Mouse (Mus musculus): ENCODE results near the gene Chrne. TPM values are rescaled to one million over a fixed set of nuclear protein-coding genes. Genes with fewer than 3 reads are reported as not detected.

The Chrne gene
- polyA plus RNA-seq, 1 experiment, result 0.06 TPM

DNA sequence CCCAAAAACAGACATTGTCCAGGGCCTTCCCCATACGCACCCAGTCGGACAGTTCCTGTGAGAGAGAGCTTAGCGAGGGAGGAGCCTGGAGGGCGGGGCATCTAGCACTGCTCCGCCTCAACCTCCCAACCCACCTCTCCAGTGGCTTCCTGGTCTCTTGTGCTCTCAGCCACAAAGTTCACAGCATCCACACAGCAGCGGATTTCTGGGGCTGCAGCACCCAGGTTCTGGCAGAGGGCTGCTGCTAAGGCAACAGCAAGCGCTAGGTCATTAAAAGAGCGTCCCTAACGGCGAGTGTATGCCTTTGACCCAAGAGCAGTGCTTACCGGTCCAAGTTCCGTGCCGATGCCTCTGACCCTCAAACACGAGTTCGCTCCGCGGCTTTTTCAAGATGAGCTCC, 3.9 kb downstream of the Chrne start:
- Histone ChIP-seq H3K27me3 (ENCODE audit: control insufficient read depth, insufficient read depth, low read length) (no peaks in the 10 kb centered on the region), H3K36me3 (ENCODE audit: control insufficient read depth, insufficient read depth, low read length) (peaks cover 31% of the 10 kb centered on the region), H3K4me1 (ENCODE audit: control insufficient read depth, insufficient read depth, insufficient read length, low read length) (peaks cover 10% of the 10 kb centered on the region), H3K27ac (ENCODE audit: insufficient read depth, low read depth, low read length) (0 out of 2 replicates have a peak overlapping the region, but pooled peaks have one; percentile 17), H3K4me3 (ENCODE audit: low read depth, low read length) (peak overlapping the region; percentile 66)
- peak; percentile 17; the same call in 1 of the 2 replicates for TF ChIP-seq POLR2A (IDR thresholded peaks at IDR 0.05; ENCODE audit: low read depth, low read length)
- TF ChIP-seq CTCF (IDR thresholded peaks at IDR 0.05; ENCODE audit: extremely low read depth, insufficient read length, insufficient replicate concordance, low read depth, low read length), result no peak
- 1% methylated on average over 17 of the region's 17 CpGs for WGBS

DNA sequence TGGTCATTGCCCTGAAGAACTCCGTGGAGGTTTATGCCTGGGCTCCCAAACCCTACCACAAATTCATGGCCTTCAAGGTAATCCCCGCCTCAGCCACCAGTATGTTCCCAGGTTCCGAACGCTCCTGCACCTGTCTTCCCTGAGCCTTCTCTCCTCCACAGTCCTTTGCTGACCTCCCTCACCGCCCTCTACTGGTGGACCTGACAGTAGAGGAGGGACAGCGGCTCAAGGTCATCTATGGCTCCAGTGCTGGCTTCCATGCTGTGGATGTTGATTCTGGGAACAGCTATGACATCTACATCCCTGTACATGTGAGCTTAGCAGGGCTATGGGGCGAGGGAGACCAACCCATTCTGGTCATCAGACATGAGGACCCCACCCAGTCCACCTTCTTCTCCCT, 6.5 kb downstream of the Chrne start:
- WGBS, result 83% methylated on average over 7 of the region's 7 CpGs
- peaks cover 10% of the 10 kb centered on the region for H3K4me1 ChIP-seq (ENCODE audit: control insufficient read depth, insufficient read depth, insufficient read length, low read length)
- no peak for TF ChIP-seq POLR2A (IDR thresholded peaks at IDR 0.05; ENCODE audit: low read depth, low read length)
- no peak for TF ChIP-seq CTCF (IDR thresholded peaks at IDR 0.05; ENCODE audit: extremely low read depth, insufficient read length, insufficient replicate concordance, low read depth, low read length)
- no peak overlapping the region for H3K4me3 ChIP-seq (ENCODE audit: low read depth, low read length)
- no peak overlapping the region for H3K27ac ChIP-seq (ENCODE audit: insufficient read depth, low read depth, low read length)
- peaks cover 56% of the 10 kb centered on the region for H3K36me3 ChIP-seq (ENCODE audit: control insufficient read depth, insufficient read depth, low read length)
- H3K27me3 ChIP-seq (ENCODE audit: control insufficient read depth, insufficient read depth, low read length), result no peaks in the 10 kb centered on the region

DNA sequence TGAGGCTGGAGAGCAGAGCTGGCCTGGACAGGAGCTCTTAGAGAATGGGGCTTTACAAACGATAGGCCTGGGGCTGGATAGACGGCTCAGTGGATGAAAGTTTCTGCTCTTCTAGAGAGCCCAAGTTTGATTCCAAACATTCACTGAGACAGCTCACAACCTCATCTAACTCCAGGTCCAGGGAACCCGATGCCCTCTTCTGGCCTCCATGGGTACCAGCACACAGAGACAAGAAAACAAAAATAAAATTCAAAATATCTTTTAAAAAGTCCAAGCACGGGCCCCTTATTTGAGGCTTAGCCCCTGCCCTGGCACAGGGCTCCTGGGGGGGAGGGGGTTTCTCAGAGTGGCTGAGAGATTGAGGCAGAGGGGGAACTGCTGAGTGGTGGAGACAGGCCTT, 8.3 kb downstream of the Chrne start:
- no peak for TF ChIP-seq POLR2A (IDR thresholded peaks at IDR 0.05; ENCODE audit: low read depth, low read length)
- peak; percentile 17; the same call in 1 of the 2 replicates for TF ChIP-seq CTCF (IDR thresholded peaks at IDR 0.05; ENCODE audit: extremely low read depth, insufficient read length, insufficient replicate concordance, low read depth, low read length)
- Histone ChIP-seq H3K4me3 (ENCODE audit: low read depth, low read length) (no peak overlapping the region), H3K27me3 (ENCODE audit: control insufficient read depth, insufficient read depth, low read length) (no peaks in the 10 kb centered on the region), H3K4me1 (ENCODE audit: control insufficient read depth, insufficient read depth, insufficient read length, low read length) (peaks cover 12% of the 10 kb centered on the region), H3K27ac (ENCODE audit: insufficient read depth, low read depth, low read length) (no peak overlapping the region), H3K36me3 (ENCODE audit: control insufficient read depth, insufficient read depth, low read length) (peaks cover 69% of the 10 kb centered on the region)
- WGBS, result 90% methylated on average over 4 of the region's 4 CpGs

DNA sequence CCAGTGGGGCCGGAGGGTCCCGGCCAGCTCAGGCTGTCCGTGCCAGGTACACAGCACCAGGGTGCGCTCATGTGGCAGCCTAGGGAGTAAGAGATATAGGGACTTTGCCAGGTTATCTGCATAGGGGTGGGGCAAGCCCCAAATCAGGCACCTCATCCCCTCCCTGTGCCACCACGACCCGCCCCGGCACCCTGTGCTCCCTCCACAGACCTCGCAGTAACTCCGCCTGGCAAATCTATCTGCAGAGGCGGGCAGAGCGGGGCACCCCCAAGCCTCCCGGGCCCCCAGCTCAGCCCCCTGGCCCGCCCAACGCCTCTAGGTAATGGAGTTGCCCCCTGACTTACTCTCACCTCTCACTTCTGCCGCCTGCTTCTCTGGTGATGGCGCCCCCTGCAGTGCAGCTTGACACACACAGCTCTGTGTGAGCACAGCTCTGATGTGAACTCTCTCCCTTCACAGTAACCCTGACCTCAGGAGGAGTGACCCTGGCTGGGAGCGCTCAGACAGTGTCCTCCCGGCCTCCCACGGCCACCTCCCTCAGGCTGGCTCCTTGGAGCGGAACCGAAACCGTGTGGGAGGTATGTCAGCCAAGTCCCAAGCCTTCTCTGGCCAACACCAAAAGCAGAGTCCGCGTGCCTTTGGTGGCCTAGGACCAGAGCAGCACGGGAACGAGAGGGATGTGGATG, 10.5 kb downstream of the Chrne start:
- no peak overlapping the region for H3K4me3 ChIP-seq (ENCODE audit: low read depth, low read length)
- WGBS, result 93% methylated on average over 26 of the region's 26 CpGs
- peaks cover 5% of the 10 kb centered on the region for H3K4me1 ChIP-seq (ENCODE audit: control insufficient read depth, insufficient read depth, insufficient read length, low read length)
- H3K27me3 ChIP-seq (ENCODE audit: control insufficient read depth, insufficient read depth, low read length), result no peaks in the 10 kb centered on the region
- no peak overlapping the region for H3K27ac ChIP-seq (ENCODE audit: insufficient read depth, low read depth, low read length)
- TF ChIP-seq POLR2A (IDR thresholded peaks at IDR 0.05; ENCODE audit: low read depth, low read length) (no peak), CTCF (IDR thresholded peaks at IDR 0.05; ENCODE audit: extremely low read depth, insufficient read length, insufficient replicate concordance, low read depth, low read length) (peak; percentile 29; the same call in 1 of the 2 replicates)
- peaks cover 78% of the 10 kb centered on the region for H3K36me3 ChIP-seq (ENCODE audit: control insufficient read depth, insufficient read depth, low read length)

DNA sequence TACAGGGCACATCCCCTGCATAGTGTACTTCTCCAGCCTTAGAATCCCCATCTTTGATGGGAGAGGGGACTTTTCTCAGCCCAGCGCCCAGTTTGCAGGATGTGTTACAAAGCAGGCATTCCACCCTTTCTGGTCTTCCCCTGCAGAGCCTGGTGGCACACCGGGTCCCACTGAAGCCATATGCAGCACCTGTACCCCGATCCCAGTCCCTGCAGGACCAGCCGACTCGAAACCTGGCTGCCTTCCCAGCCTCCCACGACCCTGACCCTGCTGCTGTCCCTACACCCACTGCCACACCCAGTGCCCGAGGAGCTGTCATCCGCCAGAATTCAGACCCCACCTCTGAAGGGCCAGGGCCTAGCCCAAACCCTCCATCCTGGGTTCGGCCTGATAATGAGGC, 11.4 kb downstream of the Chrne start:
- no peak overlapping the region for H3K4me3 ChIP-seq (ENCODE audit: low read depth, low read length)
- peaks cover 5% of the 10 kb centered on the region for H3K4me1 ChIP-seq (ENCODE audit: control insufficient read depth, insufficient read depth, insufficient read length, low read length)
- TF ChIP-seq POLR2A (IDR thresholded peaks at IDR 0.05; ENCODE audit: low read depth, low read length) (no peak), CTCF (IDR thresholded peaks at IDR 0.05; ENCODE audit: extremely low read depth, insufficient read length, insufficient replicate concordance, low read depth, low read length) (no peak)
- WGBS, result 84% methylated on average over 9 of the region's 9 CpGs
- no peaks in the 10 kb centered on the region for H3K27me3 ChIP-seq (ENCODE audit: control insufficient read depth, insufficient read depth, low read length)
- H3K36me3 ChIP-seq (ENCODE audit: control insufficient read depth, insufficient read depth, low read length), result peaks cover 69% of the 10 kb centered on the region
- H3K27ac ChIP-seq (ENCODE audit: insufficient read depth, low read depth, low read length), result no peak overlapping the region

DNA sequence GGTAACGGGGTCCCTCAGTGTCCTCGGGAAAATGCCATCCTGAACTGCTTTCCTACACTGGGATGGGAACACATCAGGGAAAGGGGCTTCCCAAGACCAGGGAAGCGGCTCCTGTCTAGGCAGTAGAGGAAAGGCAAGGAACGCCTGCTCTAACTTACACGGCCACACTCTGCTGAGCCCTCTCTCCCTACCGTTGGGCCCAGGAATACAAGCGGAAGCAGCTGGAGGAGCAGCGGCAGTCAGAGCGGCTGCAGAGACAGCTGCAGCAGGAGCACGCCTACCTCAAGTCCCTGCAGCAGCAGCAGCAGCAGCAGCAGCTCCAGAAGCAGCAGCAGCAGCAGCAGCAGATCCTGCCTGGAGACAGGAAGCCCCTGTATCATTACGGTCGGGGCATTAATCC, 12.3 kb downstream of the Chrne start:
- H3K27ac ChIP-seq (ENCODE audit: insufficient read depth, low read depth, low read length), result no peak overlapping the region
- H3K4me3 ChIP-seq (ENCODE audit: low read depth, low read length), result no peak overlapping the region
- peaks cover 5% of the 10 kb centered on the region for H3K4me1 ChIP-seq (ENCODE audit: control insufficient read depth, insufficient read depth, insufficient read length, low read length)
- 90% methylated on average over 12 of the region's 12 CpGs for WGBS
- peaks cover 65% of the 10 kb centered on the region for H3K36me3 ChIP-seq (ENCODE audit: control insufficient read depth, insufficient read depth, low read length)
- TF ChIP-seq POLR2A (IDR thresholded peaks at IDR 0.05; ENCODE audit: low read depth, low read length) (no peak), CTCF (IDR thresholded peaks at IDR 0.05; ENCODE audit: extremely low read depth, insufficient read length, insufficient replicate concordance, low read depth, low read length) (no peak)
- H3K27me3 ChIP-seq (ENCODE audit: control insufficient read depth, insufficient read depth, low read length), result no peaks in the 10 kb centered on the region

DNA sequence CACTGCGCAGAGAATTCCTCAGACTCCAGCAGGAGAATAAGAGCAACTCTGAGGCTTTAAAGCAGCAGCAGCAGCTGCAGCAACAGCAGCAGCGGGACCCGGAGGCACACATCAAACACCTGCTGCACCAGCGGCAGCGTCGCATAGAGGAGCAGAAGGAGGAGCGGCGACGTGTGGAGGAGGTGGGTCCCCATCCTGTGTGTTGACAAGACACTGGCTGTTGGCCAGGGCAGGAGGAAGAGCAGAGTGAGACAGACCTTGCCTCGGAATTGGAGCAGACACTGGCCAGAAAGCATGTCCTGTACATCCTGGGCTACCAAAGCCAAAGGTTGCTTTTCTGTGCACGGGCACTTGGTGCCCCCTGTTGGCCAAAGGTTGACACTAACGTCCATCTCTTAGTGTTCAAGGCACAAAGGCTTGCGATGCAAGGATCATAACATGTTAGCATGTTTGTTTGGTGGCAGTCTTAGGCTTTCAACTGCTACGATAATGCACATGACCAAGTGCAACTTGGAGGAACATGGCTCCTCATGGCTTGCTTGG, 13.9 kb downstream of the Chrne start:
- Histone ChIP-seq H3K27ac (ENCODE audit: insufficient read depth, low read depth, low read length) (no peak overlapping the region), H3K4me3 (ENCODE audit: low read depth, low read length) (no peak overlapping the region), H3K27me3 (ENCODE audit: control insufficient read depth, insufficient read depth, low read length) (no peaks in the 10 kb centered on the region), H3K4me1 (ENCODE audit: control insufficient read depth, insufficient read depth, insufficient read length, low read length) (peaks cover 5% of the 10 kb centered on the region), H3K36me3 (ENCODE audit: control insufficient read depth, insufficient read depth, low read length) (peaks cover 53% of the 10 kb centered on the region)
- TF ChIP-seq POLR2A (IDR thresholded peaks at IDR 0.05; ENCODE audit: low read depth, low read length), result no peak
- peak; percentile 85; the same call in 1 of the 2 replicates for TF ChIP-seq CTCF (IDR thresholded peaks at IDR 0.05; ENCODE audit: extremely low read depth, insufficient read length, insufficient replicate concordance, low read depth, low read length)
- WGBS, result 61% methylated on average over 14 of the region's 14 CpGs
